Mouse (Mus musculus): Measurements from ENCODE around the gene Mid1. TPM values are rescaled to one million over a fixed set of nuclear protein-coding genes. Genes with fewer than 3 reads are reported as not detected.
"Not testable (repeated sequence)": the region's sequence is repeated elsewhere in the genome, so short reads cannot be mapped to it uniquely, and the experiment has no call there.

Gene Mid1
- polyA plus RNA-seq, 1 experiment from 2014 or later = 6.1 TPM

DNA sequence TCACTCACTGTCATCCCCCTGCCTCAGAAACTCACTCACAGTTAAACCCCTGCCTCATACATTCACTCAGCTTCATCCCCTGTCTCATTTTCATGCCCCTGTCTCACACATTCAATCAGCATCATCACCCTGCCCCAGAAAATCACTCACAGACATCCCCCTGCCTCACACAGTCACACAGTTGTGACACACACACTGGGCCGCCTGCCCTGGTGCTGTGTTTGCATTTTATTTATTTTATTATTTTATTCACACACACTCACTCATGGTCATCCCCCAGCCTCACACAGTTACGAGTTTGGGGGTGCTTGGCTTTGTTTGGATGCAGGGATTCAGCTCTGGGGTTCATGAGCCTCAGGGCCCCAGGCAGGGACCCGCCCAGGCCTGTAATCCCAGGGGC, 323.6 kb downstream of the Mid1 start:
- H3K9ac ChIP-seq; H3K27me3 ChIP-seq (ENCODE audit: control insufficient read depth, insufficient read depth, low read length); H3K4me1 ChIP-seq (replicated peaks; ENCODE audit: control insufficient read depth, insufficient read depth, low read length); ATAC-seq (ENCODE audit: low FRiP score); DNase-seq (ENCODE audit: low spot score): not testable (repeated sequence)
- H3K36me3 ChIP-seq (replicated peaks; ENCODE audit: control insufficient read depth, insufficient read depth) = peaks cover 22% of the 10 kb centered on the region
- H3K9me3 ChIP-seq (ENCODE audit: control insufficient read depth, low read length) = peaks cover 45% of the 10 kb centered on the region
- H3K4me3 ChIP-seq (replicated peaks; ENCODE audit: low read length) = peak overlapping the region; percentile 42
- 45% methylated on average over 3 of the region's 3 CpGs for WGBS
- H3K27ac ChIP-seq = peak overlapping the region; percentile 69
- H3K4me2 ChIP-seq (replicated peaks) = peak overlapping the region; percentile 37

DNA sequence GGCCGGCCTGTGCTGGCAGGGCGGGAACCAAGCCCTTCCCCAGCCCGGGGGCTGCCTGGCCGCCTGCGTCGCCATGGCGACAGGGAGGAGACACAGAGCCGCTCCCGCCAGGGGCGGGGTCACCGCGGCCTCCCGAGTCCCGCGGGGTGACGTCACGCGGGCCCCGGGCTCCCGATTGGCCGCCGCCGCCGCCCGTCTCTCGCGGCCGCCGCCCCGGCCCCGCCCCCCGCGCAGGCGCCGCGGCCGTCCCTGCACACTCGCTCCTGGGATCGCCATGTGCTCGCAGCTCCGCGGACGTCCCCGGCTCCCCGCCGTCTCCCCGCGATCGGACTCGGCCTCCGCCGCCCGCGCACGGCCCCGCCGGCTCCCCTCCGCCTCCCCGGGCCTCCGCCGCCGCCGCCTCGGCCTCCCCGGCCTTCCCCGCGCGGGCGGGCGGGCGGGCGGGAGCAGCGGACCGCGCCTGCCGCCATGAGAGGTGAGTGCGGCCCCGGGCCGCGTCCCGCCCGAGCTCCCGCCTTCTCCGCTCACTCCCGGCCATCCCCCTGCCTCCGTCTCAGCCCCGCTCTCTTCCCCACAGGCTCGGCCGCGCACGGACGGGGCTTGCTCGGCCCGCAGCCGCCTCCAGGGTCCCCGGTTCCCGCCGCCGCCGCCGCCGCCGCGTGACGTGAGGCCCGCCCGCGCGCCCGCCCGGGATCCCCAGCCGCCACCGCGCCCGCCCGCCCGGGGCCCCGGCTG, 324.2 kb downstream of the Mid1 start, which contains the start of gene Gm21887:
Gm21887 (plus strand) TSS at position 644 of the 735 bp plus-strand sequence.
- Histone ChIP-seq H3K4me2 (replicated peaks) (peak within 1 kb of the TSS; percentile 39), H3K9ac (peak within 1 kb of the TSS; percentile 62), H3K27ac (peak within 1 kb of the TSS; percentile 76), H3K4me3 (replicated peaks; ENCODE audit: low read length) (peak within 1 kb of the TSS; percentile 42), H3K36me3 (replicated peaks; ENCODE audit: control insufficient read depth, insufficient read depth) (peaks cover 26% of the 10 kb centered on the region), H3K9me3 (ENCODE audit: control insufficient read depth, low read length) (peaks cover 44% of the 10 kb centered on the region)
- ATAC-seq (ENCODE audit: low FRiP score) (peak; percentile 88), DNase-seq (ENCODE audit: low spot score) (peak; percentile 94)
- H3K4me1 ChIP-seq (replicated peaks; ENCODE audit: control insufficient read depth, insufficient read depth, low read length); H3K27me3 ChIP-seq (ENCODE audit: control insufficient read depth, insufficient read depth, low read length): not testable (repeated sequence)
- 68% methylated on average over 115 of the region's 118 CpGs for WGBS

DNA sequence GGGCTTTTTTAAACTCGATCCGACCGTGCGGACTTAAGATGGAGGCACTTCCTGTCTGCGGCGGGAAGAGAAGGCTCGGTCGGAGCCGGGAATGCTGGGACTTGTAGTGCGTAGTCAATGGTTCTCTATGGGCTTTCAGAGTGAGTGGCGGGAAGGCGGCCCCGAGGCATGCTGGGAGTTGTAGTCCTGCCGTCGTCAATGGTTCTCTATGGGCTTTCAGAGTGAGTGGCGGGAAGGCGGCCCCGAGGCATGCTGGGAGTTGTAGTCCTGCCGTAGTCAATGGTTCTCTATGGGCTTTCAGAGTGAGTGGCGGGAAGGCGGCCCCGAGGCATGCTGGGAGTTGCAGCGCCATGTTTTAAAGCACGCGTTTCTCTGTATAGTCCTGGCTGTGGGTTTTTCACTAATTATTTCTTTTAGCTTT, 324.8 kb downstream of the Mid1 start:
- 54% methylated on average over 25 of the region's 25 CpGs for WGBS
- H3K4me2 ChIP-seq (replicated peaks); H3K4me1 ChIP-seq (replicated peaks; ENCODE audit: control insufficient read depth, insufficient read depth, low read length); H3K27me3 ChIP-seq (ENCODE audit: control insufficient read depth, insufficient read depth, low read length): not testable (repeated sequence)
- peak overlapping the region; percentile 76 for H3K27ac ChIP-seq
- ATAC-seq (ENCODE audit: low FRiP score) (peak; percentile 97), DNase-seq (ENCODE audit: low spot score) (peak; percentile 98)
- H3K4me3 ChIP-seq (replicated peaks; ENCODE audit: low read length) = peak overlapping the region; percentile 42
- H3K36me3 ChIP-seq (replicated peaks; ENCODE audit: control insufficient read depth, insufficient read depth) = peaks cover 27% of the 10 kb centered on the region
- H3K9me3 ChIP-seq (ENCODE audit: control insufficient read depth, low read length) = peaks cover 40% of the 10 kb centered on the region
- H3K9ac ChIP-seq = peak overlapping the region; percentile 62

DNA sequence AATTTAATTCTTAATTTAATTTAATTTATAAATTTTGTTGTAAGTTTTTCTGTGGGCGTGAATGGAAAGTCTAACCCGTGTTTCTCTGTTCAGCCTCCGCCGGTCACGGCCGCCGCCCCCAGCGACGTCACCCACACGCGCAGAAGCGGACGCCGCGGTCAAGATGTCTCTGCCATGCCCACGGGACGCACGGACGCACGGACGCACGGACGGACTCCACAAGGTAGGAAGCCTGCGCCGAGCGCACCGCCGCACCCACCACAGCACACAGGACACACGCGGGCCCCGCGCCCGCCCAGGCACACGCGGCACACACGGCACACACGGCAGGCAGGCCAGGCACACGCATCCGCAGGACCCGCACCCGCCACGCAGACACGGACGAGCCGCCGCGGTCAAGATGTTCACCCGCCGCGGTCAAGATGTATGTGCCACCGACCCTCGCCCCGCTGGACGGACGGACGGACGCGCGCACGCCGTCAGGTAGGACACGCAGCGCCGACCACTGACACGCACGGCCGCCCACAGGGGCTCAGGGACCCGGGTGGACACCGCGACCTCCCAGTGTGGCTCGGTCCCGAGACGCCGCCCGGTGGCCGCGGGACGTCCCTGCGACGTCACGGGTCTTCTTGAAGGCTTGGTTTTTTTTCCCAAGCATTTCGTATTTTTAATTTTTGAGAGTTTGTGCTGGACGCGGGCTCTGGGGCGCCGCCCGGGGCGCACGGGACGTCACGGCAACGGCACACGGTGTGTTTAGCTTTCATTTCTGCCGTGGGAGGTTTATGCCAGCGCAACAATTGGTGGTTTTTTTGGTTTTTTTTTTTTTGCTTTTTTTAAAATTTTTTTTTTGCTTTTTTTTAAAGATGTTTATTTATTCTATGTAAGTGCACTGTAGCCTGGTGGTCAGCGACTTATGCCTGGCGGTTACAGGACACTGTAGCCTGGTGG, 325.9 kb downstream of the Mid1 start:
- peak overlapping the region; percentile 39 for H3K4me2 ChIP-seq (replicated peaks)
- WGBS = 88% methylated on average over 97 of the region's 97 CpGs

DNA sequence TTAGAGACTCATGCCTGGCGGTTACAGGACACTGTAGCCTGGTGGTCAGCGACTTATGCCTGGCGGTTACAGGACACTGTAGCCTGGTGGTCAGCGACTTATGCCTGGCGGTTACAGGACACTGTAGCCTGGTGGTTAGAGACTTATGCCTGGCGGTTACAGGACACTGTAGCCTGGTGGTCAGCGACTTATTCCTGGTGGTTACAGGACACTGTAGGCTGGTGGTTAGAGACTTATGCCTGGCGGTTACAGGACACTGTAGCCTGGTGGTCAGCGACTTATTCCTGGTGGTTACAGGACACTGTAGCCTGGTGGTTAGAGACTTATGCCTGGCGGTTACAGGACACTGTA, 326.5 kb downstream of the Mid1 start:
- H3K4me2 ChIP-seq (replicated peaks); H3K4me3 ChIP-seq (replicated peaks; ENCODE audit: low read length); H3K4me1 ChIP-seq (replicated peaks; ENCODE audit: control insufficient read depth, insufficient read depth, low read length); H3K27me3 ChIP-seq (ENCODE audit: control insufficient read depth, insufficient read depth, low read length); H3K9ac ChIP-seq; ATAC-seq (ENCODE audit: low FRiP score); H3K27ac ChIP-seq; DNase-seq (ENCODE audit: low spot score): not testable (repeated sequence)
- Histone ChIP-seq H3K36me3 (replicated peaks; ENCODE audit: control insufficient read depth, insufficient read depth) (peaks cover 36% of the 10 kb centered on the region), H3K9me3 (ENCODE audit: control insufficient read depth, low read length) (peaks cover 38% of the 10 kb centered on the region)
- 96% methylated on average over 9 of the region's 10 CpGs for WGBS

More for the DNA sequence above, 325.9 kb downstream of the Mid1 start:
- peak; percentile 44 for DNase-seq (ENCODE audit: low spot score)
- not testable (repeated sequence) for H3K4me1 ChIP-seq (replicated peaks; ENCODE audit: control insufficient read depth, insufficient read depth, low read length); H3K9ac ChIP-seq; H3K27me3 ChIP-seq (ENCODE audit: control insufficient read depth, insufficient read depth, low read length); H3K27ac ChIP-seq
- peak; percentile 41 for ATAC-seq (ENCODE audit: low FRiP score)
- peak overlapping the region; percentile 8 for H3K4me3 ChIP-seq (replicated peaks; ENCODE audit: low read length)
- peaks cover 38% of the 10 kb centered on the region for H3K9me3 ChIP-seq (ENCODE audit: control insufficient read depth, low read length)
- peaks cover 30% of the 10 kb centered on the region for H3K36me3 ChIP-seq (replicated peaks; ENCODE audit: control insufficient read depth, insufficient read depth)

DNA sequence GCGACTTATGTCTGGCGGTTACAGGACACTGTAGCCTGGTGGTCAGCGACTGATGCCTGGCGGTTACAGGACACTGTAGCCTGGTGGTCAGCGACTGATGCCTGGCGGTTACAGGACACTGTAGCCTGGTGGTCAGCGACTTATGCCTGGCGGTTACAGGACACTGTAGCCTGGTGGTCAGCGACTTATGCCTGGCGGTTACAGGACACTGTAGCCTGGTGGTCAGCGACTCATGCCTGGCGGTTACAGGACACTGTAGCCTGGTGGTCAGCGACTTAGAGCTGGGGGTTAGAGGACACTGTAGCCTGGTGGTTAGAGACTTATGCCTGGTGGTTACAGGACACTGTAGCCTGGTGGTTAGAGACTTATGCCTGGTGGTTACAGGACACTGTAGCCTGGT, 328.4 kb downstream of the Mid1 start:
- not testable (repeated sequence) for H3K4me3 ChIP-seq (replicated peaks; ENCODE audit: low read length); H3K4me1 ChIP-seq (replicated peaks; ENCODE audit: control insufficient read depth, insufficient read depth, low read length); H3K27ac ChIP-seq; ATAC-seq (ENCODE audit: low FRiP score); H3K4me2 ChIP-seq (replicated peaks); H3K27me3 ChIP-seq (ENCODE audit: control insufficient read depth, insufficient read depth, low read length); DNase-seq (ENCODE audit: low spot score); H3K9ac ChIP-seq
- WGBS = 82% methylated on average over 13 of the region's 13 CpGs
- Histone ChIP-seq H3K9me3 (ENCODE audit: control insufficient read depth, low read length) (peaks cover 30% of the 10 kb centered on the region), H3K36me3 (replicated peaks; ENCODE audit: control insufficient read depth, insufficient read depth) (peaks cover 50% of the 10 kb centered on the region)

DNA sequence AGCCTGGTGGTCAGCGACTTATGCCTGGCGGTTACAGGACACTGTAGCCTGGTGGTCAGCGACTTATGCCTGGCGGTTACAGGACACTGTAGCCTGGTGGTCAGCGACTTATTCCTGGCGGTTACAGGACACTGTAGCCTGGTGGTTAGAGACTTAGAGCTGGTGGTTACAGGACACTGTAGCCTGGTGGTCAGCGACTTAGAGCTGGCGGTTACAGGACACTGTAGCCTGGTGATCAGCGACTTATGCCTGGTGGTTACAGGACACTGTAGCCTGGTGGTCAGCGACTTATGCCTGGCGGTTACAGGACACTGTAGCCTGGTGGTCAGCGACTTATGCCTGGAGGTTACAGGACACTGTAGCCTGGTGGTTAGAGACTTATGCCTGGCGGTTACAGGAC, 329.0 kb downstream of the Mid1 start:
- H3K4me1 ChIP-seq (replicated peaks; ENCODE audit: control insufficient read depth, insufficient read depth, low read length); H3K9ac ChIP-seq; H3K4me3 ChIP-seq (replicated peaks; ENCODE audit: low read length); ATAC-seq (ENCODE audit: low FRiP score); H3K4me2 ChIP-seq (replicated peaks); DNase-seq (ENCODE audit: low spot score); H3K27me3 ChIP-seq (ENCODE audit: control insufficient read depth, insufficient read depth, low read length); H3K27ac ChIP-seq: not testable (repeated sequence)
- 98% methylated on average over 13 of the region's 13 CpGs for WGBS
- Histone ChIP-seq H3K9me3 (ENCODE audit: control insufficient read depth, low read length) (peaks cover 31% of the 10 kb centered on the region), H3K36me3 (replicated peaks; ENCODE audit: control insufficient read depth, insufficient read depth) (peaks cover 57% of the 10 kb centered on the region)

DNA sequence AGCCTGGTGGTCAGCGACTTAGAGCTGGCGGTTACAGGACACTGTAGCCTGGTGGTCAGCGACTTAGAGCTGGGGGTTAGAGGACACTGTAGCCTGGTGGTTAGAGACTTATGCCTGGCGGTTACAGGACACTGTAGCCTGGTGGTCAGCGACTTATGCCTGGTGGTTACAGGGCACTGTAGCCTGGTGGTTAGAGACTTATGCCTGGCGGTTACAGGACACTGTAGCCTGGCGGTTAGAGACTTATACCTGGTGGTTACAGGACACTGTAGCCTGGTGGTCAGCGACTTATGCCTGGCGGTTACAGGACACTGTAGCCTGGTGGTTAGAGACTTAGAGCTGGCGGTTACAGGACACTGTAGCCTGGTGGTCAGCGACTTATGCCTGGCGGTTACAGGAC, 330.9 kb downstream of the Mid1 start:
- WGBS = 96% methylated on average over 12 of the region's 12 CpGs
- DNase-seq (ENCODE audit: low spot score); H3K4me1 ChIP-seq (replicated peaks; ENCODE audit: control insufficient read depth, insufficient read depth, low read length); H3K4me2 ChIP-seq (replicated peaks); H3K4me3 ChIP-seq (replicated peaks; ENCODE audit: low read length); H3K9ac ChIP-seq; H3K27ac ChIP-seq; ATAC-seq (ENCODE audit: low FRiP score); H3K27me3 ChIP-seq (ENCODE audit: control insufficient read depth, insufficient read depth, low read length): not testable (repeated sequence)
- H3K36me3 ChIP-seq (replicated peaks; ENCODE audit: control insufficient read depth, insufficient read depth) = peaks cover 67% of the 10 kb centered on the region
- peaks cover 24% of the 10 kb centered on the region for H3K9me3 ChIP-seq (ENCODE audit: control insufficient read depth, low read length)

Data from hindbrain, embryonic 14.5 days (tissue).